Mouse (Mus musculus) heart, adult 11 months (tissue): ENCODE measurements at regions not wholly inside any gene's neighbourhood (a gene's known extent, or its start where the extent isn't known, plus 50 kb on each side); places are given as distances from the start of the nearest gene placed in this dataset.
A peak's percentile ranks its signal among the peaks of the same experiment; 100 is the strongest.

Experiments
- DNase-seq: peaks from one replicate; pipeline ENCODE4 v3.0.0; 2022

DNA sequence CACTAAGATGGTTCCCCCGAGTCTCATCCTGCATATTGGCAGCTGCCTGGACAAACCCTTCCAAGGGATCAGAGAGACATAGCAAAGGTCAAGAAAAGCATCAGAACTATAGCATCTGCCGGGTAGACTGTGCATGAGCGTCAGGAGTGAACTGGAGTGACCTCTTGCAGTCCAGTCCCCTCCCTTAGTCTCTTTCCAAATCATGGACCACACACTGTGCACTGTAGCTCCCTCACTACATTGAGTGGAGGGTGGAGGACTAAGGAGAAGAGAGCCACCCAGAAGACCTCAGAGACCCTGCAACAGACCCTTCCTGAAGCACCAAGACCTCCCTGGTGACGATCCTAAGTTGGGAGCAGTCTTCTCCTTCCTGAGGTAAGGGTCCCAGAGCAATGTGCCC is 107.8 kb upstream of the Cd93 start:
- DNase-seq, result peak; percentile 84

- DNase-seq, result peak; percentile 70
Measured at GRCm38 (mm10) chr2:148549618-148550017, 106.3 kb upstream of the Cd93 start.

- DNase-seq, result no peak
Measured at GRCm38 (mm10) chr2:148542340-148542739, 99.0 kb upstream of the Cd93 start.

GRCm38 (mm10) chr2:148537914-148538510 is 94.6 kb upstream of the Cd93 start:
- DNase-seq, result peak; percentile 73

DNA sequence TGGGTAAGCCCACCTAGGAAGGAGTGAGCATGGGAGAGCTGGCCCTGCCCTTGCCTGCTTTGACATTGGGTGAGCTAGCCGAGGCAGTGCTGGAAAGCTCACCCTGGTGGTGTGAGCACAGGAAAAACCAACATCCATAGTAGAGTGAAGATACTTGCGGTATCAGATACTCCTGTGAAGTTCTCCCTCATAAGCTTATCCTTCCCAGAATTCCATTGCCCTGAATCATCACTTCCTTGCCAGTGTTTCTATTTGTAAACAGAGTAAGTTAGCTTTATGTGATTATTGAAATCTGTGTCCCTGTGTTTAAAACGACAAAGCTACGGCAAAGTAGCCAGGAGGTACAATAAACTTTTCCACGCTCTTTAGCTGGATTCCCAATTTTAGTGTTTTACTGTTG is 93.9 kb upstream of the Cd93 start:
- peak; percentile 88 for DNase-seq

DNA sequence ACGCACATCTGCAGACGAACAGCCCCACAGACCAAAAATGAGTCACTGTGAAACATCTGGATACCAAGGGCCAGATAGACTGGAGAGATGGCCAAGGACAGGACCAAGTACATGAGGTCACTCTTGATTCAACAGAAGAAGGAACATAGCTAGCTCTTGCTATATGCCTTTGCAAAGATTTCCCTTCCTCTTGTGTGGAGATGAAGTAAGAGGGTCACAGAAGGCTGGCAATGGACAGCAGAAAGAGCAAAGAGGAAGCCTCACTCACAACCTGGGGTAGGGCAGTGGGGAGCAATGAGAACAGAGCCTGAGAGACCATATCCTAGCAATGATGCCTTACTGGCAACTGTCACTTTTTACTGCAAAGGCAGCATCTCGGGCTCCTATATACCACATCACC is 93.2 kb upstream of the Cd93 start:
- DNase-seq, result peak; percentile 90

DNA sequence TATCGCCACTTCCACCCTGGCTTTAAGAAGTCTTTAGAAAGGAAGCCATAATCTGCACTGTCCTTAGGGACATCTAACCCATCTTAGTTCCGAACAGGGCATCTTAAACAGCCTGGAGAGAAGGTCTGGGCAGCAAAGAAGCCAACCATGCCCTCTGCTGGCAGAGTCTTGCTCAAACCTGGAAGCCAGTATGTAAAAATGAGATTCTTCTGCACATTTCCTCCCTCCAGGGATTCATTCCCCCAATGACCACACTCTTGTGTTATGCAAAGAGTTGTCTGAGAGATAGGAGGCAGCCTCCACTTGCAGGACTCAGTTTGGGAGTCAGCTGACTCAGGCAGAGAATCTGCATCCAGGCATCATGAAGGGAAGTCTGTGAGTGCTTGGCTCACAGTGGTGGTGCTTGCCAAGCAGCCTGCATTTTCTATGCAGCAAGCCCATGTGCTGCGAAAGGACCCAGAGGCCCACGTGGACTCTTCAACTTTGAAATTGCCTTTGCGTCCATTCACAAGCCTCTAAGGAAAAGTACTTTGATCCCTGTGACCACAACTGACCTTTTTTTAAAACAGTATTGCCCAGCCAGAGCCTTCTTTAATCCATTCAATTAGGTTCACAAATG is 92.3 kb upstream of the Cd93 start:
- DNase-seq, result peak; percentile 96

- DNase-seq, result peak; percentile 91
Measured at GRCm38 (mm10) chr2:148532051-148532450, 88.7 kb upstream of the Cd93 start.

GRCm38 (mm10) chr2:148530546-148530945 is 87.2 kb upstream of the Cd93 start:
- DNase-seq, result peak; percentile 91

GRCm38 (mm10) chr2:148529900-148530299 is 86.5 kb upstream of the Cd93 start:
- peak; percentile 52 for DNase-seq

DNA sequence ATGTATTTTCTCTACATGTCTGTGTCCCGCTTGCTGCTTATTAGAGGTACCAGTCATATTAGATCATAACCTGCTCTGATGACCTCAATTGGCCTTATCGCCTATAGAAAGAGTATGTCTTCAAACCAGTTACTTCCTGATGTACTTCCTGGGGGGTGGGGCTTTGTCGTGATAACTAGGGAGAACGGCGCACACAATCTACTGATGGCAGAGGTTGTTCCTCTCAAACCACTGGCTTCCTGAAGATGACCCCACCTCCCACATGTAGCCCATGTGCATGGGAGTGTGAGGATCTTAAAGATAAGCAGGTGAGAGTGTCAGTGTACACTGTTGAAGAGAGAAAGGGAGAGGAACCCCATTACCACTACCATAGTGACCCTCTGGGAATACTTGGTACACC is 84.4 kb upstream of the Cd93 start:
- peak; percentile 83 for DNase-seq

- DNase-seq, result peak; percentile 64
Measured at GRCm38 (mm10) chr2:148525496-148525895, 82.1 kb upstream of the Cd93 start.

DNA sequence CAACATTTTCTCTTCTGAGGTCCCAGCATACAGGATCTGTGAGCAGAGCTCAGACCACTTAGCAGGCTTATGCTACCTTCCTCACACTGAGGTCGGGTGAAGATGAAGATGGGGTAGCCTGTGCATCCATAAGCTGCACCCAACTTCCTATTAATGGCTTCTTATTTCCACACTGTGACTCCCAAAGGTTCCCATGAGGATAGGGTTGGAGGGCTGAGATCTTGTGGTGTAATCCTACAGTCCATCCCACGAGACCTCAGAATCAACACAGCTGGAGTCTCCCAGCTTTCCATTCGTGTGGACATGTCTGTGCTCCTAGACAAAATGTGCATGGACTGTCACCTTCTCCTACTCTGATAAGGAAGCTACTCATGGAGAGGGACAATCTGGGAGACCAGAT is 80.0 kb upstream of the Cd93 start:
- DNase-seq, result peak; percentile 91

- DNase-seq, result no peak
Measured at GRCm38 (mm10) chr2:148522936-148523335, 79.6 kb upstream of the Cd93 start.

DNA sequence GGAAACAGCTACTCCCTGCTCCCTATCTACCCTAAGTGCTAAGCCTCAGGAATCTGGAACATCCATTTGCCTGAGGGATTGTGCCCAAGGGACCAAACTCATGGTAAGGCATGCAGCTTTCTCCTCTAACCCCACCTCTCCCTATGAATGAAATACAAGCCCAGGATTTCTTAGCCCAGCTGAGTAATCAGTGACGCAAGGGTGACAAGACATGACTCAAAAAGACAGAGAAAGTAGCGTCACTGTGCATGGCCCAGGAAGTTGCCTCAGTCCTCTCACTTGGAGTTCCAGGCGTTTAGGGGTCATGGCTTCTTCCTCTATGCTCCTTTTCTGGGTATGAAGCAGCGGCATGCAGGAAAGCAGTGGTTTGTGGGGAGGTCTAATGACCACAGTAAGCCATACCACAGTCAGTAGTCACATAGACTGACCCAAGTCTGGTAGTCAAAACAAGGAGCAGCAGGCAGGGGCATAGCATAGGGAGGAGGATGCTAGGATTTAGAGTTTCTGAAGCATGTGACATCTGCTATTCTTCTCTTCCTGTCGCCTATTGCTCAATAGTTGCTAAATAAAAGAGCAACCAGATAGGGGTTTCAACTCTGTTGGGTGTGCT is 78.7 kb upstream of the Cd93 start:
- peak; percentile 98 for DNase-seq

GRCm38 (mm10) chr2:148520291-148520690 is 76.9 kb upstream of the Cd93 start:
- DNase-seq, result peak; percentile 91

DNA sequence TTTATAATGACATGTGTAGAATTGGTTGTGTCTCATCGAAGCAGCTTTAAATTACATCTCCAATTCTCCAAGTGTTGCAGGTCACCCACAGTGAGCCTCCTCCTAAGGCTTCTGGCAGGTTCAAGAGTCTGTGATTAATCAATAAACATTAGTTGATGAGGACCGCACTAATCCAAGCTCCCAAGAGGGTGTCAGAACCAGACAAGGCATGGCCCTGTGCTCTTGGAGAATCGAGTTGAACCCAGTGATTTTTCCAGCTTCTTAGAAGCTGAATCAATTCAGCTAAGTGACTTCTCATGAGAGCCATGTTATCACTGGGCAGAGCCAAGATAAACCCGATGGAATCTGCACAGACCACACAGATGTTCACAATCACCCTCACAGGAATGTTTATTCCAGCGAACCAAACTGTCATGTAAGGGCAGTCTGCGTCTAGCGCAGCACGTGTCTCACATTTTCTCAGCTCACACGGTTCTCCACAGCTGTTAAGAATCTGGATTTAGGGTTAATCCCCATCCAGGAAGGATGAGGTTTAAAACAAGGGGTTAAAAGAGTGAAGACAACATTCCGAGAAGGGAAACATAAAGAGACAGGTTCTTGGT is 76.4 kb upstream of the Cd93 start:
- peak; percentile 86 for DNase-seq

- DNase-seq, result no peak
Measured at GRCm38 (mm10) chr2:148517906-148518305, 74.5 kb upstream of the Cd93 start.

DNA sequence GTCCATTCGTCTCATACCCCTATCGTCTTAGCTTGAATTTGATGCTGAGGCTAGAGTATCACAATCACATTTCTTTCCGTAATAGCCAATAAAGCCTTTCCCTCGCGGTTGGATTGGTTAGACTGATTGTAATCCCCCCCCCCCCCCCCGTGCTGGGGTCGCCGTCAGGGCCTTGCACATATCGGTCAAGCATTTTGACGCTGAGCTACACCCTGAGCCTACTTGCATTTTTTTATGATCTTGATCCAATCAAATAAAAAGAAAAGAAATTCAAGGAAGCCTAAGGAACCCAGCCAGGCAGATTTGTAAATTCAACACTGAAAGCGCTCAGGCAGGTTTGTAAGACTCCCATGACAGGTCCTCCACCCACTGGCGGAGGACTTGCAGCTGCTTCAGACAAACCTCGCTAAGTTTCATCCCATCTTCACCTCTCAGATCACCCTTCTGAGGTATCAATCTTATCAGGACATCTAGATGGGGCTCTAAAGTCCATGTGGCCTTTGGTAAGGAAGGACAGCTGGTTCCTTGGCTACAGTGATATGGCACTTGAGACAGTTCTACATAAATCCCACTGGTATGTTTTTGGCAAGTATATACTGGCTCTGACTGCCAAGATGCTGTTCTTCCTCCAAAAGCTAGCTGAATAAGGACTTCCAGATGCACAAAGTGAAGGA is 66.8 kb upstream of the Cd93 start:
- DNase-seq, result peak; percentile 97

GRCm38 (mm10) chr2:148509357-148509756 is 66.0 kb upstream of the Cd93 start:
- DNase-seq, result peak; percentile 95

- DNase-seq, result peak; percentile 80
Measured at GRCm38 (mm10) chr2:148507523-148507922, 64.2 kb upstream of the Cd93 start.

DNA sequence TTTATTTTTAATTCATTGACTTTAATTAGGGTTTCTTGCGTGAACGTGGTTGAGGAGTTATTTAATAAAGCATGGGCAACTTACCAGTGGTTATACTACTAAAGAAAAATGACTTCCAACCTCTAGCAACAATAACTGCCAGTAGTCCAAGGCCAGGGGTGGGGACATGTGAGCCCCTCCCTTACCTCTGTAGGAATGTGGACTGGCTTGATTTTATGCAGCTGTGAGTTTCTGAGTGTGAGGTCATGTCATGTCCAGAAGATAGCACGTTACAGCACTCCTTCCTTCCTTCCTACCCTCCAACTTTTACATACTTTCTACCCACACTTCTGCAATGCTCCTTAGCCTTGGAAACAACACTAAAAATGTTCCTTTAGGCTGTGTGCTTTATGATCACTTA is 63.6 kb upstream of the Cd93 start:
- no peak for DNase-seq

DNA sequence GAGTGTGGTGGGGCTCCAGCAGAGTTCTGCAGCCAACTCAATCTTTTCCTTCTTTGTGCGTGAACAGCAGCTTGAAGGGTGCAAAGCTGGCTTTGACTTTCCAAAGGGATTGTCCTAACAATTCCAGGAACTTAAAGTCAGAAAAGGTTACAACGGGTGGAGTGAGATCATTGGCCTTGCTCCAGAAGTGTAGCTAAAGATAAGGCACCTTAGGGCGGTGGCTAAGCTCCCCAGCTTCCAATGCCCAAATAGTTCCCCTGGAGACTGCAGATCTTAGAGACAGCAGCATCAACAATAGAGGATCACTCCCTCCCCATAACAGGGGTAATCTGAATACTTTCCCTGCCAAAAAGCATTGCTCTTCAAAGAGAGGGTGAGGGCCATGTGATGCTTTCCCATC is 62.3 kb upstream of the Cd93 start:
- peak; percentile 97 for DNase-seq
